Mouse (Mus musculus) heart, postnatal 0 days (tissue): ENCODE data around the gene Cacnb1. TPM values are rescaled to one million over a fixed set of nuclear protein-coding genes. Genes with fewer than 3 reads are reported as not detected.
A peak's percentile ranks its signal among the peaks of the same experiment; 100 is the strongest.

Experiments
- ATAC-seq: fragments of 200-750 bp; cut with Nextera tagmentation; 2 replicates; pipeline ENCODE4 v1.8.0; 2017; ENCODE audit warnings: low read depth, moderate number of reproducible peaks, moderate library complexity; ENCODE audit not compliant: insufficient read depth
- DNase-seq: peaks from one replicate; pipeline ENCODE4 v3.0.0-alpha.2; 2016; ENCODE audit warnings: low spot score
- H3K27ac ChIP-seq: fragments of 300-500 bp; sonication (generic); 2 replicates; pipeline ENCODE4 v1.5.1; 2014; ENCODE audit warnings: low read depth, mild to moderate bottlenecking
- H3K27me3 ChIP-seq: fragments of 300-500 bp; sonication (generic); 2 replicates; pipeline ENCODE4 v1.6.1; 2014; ENCODE audit warnings: low read length, mixed read lengths; ENCODE audit not compliant: control insufficient read depth, insufficient read depth
- H3K36me3 ChIP-seq: fragments of 300-500 bp; sonication (generic); replicated peaks from 2 replicates; pipeline ENCODE4 v1.6.1; 2014; ENCODE audit warnings: low read length, mixed read lengths; ENCODE audit not compliant: control insufficient read depth, insufficient read depth
- H3K4me1 ChIP-seq: fragments of 300-500 bp; sonication (generic); 2 replicates; pipeline ENCODE4 v1.6.1; 2014; ENCODE audit warnings: antibody characterized with exemption; ENCODE audit not compliant: control insufficient read depth, insufficient read depth
- H3K4me2 ChIP-seq: fragments of 300-500 bp; sonication (generic); 2 replicates; pipeline ENCODE4 v1.6.1; 2014; ENCODE audit warnings: low read depth, mild to moderate bottlenecking, low read length, moderate library complexity
- H3K4me3 ChIP-seq: fragments of 300-500 bp; sonication (generic); 2 replicates; pipeline ENCODE4 v1.5.1; 2014; ENCODE audit warnings: low read depth, low read length
- H3K9ac ChIP-seq: fragments of 300-500 bp; sonication (generic); replicated peaks from 2 replicates; pipeline ENCODE4 v1.6.1; 2014; ENCODE audit warnings: low read depth, low read length, mixed read lengths
- H3K9me3 ChIP-seq: fragments of 300-500 bp; sonication (generic); replicated peaks from 2 replicates; pipeline ENCODE4 v1.6.1; 2016; ENCODE audit warnings: low read length; ENCODE audit not compliant: control insufficient read depth
- CTCF ChIP-seq: IDR thresholded peaks from 2 replicates; pipeline ENCODE4 v1.5.1; 2016; ENCODE audit warnings: antibody characterized with exemption, control low read depth, low read depth
- EP300 ChIP-seq: IDR thresholded peaks from 2 replicates; pipeline ENCODE4 v1.6.1; 2016; ENCODE audit warnings: antibody characterized with exemption, low read depth
- WGBS: fragments of 180-500 bp; shearing (Covaris S2); extraction: QIAGEN DNeasy Blood & Tissue Kit; methylation state at CpG from one replicate; pipeline ENCODE4 v1.1.7; 2014; 5-methylcytosine and 5-hydroxymethylcytosine counted together
- polyA plus RNA-seq: library from polyadenylated mRNA; unstranded; fragments of >200 nt; fragmentation: Nextera tagmentation; extraction: Ambion mirVana; gene quantifications from 2 replicates; pipeline ENCODE4 v1.2.1, GENCODE M21; 2015
- total RNA-seq: library from RNA; depleted of rRNA; stranded (reverse); fragments of >200 nt; gene quantifications from 2 replicates; pipeline ENCODE4 v1.2.3, GENCODE M21; 2014; ENCODE audit warnings: low replicate concordance

Cacnb1 gene
- total and polyA plus RNA-seq, 2 experiments from 2014 or later = 5.2 to 5.5 TPM

- peaks cover 14% of the 10 kb centered on the region for H3K36me3 ChIP-seq
- no peak for ATAC-seq
- no peak overlapping the region for H3K9ac ChIP-seq
- H3K27ac ChIP-seq = no peak overlapping the region
- no peak overlapping the region for H3K4me3 ChIP-seq
- peaks cover 18% of the 10 kb centered on the region for H3K4me1 ChIP-seq
- H3K9me3 ChIP-seq = no peaks in the 10 kb centered on the region
- H3K4me2 ChIP-seq = no peak overlapping the region
- WGBS = 78% methylated on average over 3 of the region's 3 CpGs
- H3K27me3 ChIP-seq = no peaks in the 10 kb centered on the region
- TF ChIP-seq CTCF = no peak
- no peak for TF ChIP-seq EP300
- DNase-seq = no peak
Measured at GRCm38 (mm10) chr11:98024516-98024915, 1.7 kb upstream of the Cacnb1 start.

DNA sequence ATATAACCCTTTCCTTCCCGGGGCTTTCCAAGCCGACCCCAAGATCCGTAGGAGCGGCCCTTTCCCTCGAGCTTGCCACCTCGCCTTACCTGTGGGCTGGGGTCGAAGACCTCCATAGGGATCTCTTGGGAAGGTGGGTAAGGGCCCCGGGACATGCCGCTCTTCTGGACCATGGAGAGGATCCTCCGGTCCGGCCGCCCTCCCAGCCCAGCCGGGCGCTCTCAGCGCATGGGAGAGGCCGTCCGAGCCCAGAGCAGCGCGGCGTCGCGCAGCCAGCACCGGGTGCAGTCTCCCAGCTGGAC lies 630 bp downstream of the Cacnb1 start:
- peaks cover 18% of the 10 kb centered on the region for H3K4me1 ChIP-seq
- no peaks in the 10 kb centered on the region for H3K27me3 ChIP-seq
- peak overlapping the region; percentile 56 for H3K9ac ChIP-seq
- WGBS = 0% methylated on average over 20 of the region's 23 CpGs
- ATAC-seq (peak; percentile 37; the same call in 1 of the 2 replicates), DNase-seq (no peak)
- TF ChIP-seq EP300 (no peak), CTCF (no peak)
- no peaks in the 10 kb centered on the region for H3K36me3 ChIP-seq
- peak overlapping the region; percentile 88 for H3K4me2 ChIP-seq
- no peaks in the 10 kb centered on the region for H3K9me3 ChIP-seq
- H3K4me3 ChIP-seq = peak overlapping the region; percentile 62
- H3K27ac ChIP-seq = peak overlapping the region; percentile 79

DNA sequence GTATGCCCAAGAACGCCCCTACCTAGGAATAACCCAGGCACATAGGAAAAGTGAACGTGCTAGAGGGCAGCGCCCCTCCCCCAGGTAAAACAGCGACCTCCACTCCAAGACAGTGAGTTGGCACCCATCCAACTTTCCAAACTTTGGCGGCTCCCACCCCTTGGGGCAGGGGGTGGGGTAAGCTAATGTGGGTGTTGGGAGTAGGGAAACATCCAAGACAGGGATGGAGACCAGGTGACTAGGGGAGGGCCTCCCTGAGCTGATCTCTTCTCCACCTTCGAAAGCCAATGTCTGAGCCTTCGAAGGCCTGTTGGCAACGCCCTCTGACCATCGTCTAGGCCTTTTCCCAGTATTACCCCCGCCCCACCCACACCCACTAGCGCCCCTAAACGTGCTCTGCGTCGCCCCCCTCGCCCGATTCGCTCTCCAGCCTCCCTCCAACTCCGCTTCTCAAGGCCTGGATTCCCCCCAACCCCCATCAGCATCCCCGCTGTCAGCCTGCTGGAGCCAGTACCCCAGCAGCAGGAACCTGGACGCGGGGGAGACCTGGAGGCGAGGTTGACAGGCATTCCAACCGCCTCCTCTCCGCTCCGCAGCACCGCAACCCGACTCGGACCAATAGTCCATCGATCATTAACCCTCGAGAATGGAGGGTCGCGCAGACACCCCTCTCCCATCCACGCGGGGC lies 1.1 kb downstream of the Cacnb1 start:
- no peaks in the 10 kb centered on the region for H3K9me3 ChIP-seq
- DNase-seq = no peak
- peak overlapping the region; percentile 79; the same call in 1 of the 2 replicates for H3K27ac ChIP-seq
- H3K4me1 ChIP-seq = peaks cover 18% of the 10 kb centered on the region
- 4% methylated on average over 33 of the region's 34 CpGs for WGBS
- H3K36me3 ChIP-seq = no peaks in the 10 kb centered on the region
- no peaks in the 10 kb centered on the region for H3K27me3 ChIP-seq
- peak overlapping the region; percentile 56 for H3K9ac ChIP-seq
- H3K4me3 ChIP-seq = peak overlapping the region; percentile 62
- no peak for ATAC-seq
- TF ChIP-seq EP300 (no peak), CTCF (no peak)
- peak overlapping the region; percentile 88 for H3K4me2 ChIP-seq

DNA sequence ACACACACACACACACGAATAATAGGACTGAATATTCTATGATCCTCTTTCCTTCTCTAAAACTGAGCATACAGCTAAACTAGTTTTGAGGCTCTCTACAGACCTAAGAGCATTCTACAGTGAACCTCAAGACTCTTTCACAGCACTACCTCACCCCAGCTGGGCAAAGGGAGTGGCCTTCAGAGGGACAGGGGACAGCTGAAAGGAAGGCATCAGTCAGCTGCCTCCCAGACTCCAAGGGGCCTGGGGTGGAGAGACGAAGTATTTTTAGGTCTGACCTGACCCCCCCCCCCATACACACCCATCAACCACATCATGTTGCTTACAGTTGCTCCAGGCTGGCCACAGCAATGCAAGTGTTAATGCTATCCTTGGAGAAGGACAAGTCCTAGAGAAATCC lies 1.7 kb downstream of the Cacnb1 start:
- Histone ChIP-seq H3K27me3 (no peaks in the 10 kb centered on the region), H3K4me3 (no peak overlapping the region)
- ATAC-seq = no peak

GRCm38 (mm10) chr11:98020710-98021109 lies 2.1 kb downstream of the Cacnb1 start:
- Histone ChIP-seq H3K4me3 (no peak overlapping the region), H3K27ac (no peak overlapping the region), H3K4me2 (no peak overlapping the region), H3K27me3 (no peaks in the 10 kb centered on the region), H3K4me1 (peaks cover 14% of the 10 kb centered on the region), H3K9ac (no peak overlapping the region), H3K36me3 (0 out of 2 replicates have a peak, but pooled peaks cover 4% of the 10 kb centered on the region), H3K9me3 (no peaks in the 10 kb centered on the region)
- WGBS = 50% methylated on average over 1 of the region's 1 CpGs
- DNase-seq (no peak), ATAC-seq (no peak)
- TF ChIP-seq CTCF = peak; percentile 11; the same call in 1 of the 2 replicates
- TF ChIP-seq EP300 = no peak

More for the DNA sequence above, 1.7 kb downstream of the Cacnb1 start:
- DNase-seq = no peak
- peaks cover 18% of the 10 kb centered on the region for H3K4me1 ChIP-seq
- 0 out of 2 replicates have a peak, but pooled peaks cover 4% of the 10 kb centered on the region for H3K36me3 ChIP-seq
- no peak overlapping the region for H3K9ac ChIP-seq
- no peaks in the 10 kb centered on the region for H3K9me3 ChIP-seq
- H3K27ac ChIP-seq = no peak overlapping the region
- H3K4me2 ChIP-seq = peak overlapping the region; percentile 88
- TF ChIP-seq EP300 (no peak), CTCF (no peak)
- 63% methylated on average over 2 of the region's 2 CpGs for WGBS
